9 mouse cellular contexts compared by ENCODE assay signal in the genomic region with DNA sequence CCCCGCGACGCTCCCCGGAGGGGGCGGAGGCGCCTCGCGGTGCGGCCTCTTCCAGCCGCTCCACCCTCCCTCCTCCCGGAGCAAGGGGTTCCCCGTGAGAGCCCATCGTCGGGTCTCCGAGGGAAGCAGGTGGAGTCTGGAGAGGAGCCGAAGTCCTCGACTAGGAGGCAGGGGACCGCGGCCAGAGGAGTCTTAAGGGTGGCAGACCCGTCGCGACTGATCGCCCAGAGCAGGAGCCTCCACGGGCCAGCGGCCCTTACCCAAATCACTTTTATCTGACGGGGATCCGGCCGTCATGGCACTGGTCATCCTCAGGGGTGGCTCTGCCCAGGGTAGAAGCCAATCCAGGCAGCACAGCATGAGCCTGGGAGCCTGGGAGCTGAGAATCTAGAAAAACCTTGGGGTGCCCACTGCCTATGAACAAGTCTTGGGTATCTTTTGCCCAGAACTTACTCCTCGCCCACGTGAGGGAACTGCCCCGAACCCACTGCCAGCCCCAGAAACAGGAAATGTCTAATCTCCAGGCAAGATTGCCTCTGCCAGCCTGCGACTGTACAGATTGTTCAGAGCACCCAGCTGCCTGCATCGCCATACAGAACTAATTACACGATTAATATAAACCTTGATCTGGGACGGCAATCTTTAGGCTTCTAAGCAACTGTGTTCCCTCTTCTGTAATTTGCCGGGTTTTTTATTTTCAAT. TPM values are rescaled to one million over a fixed set of nuclear protein-coding genes. Genes with fewer than 3 reads are reported as not detected.
DNase-seq lines count a peak whose midpoint lies in the region; ATAC-seq lines count a peak whose summit lies in the region.
"Had no signal": no experiment of that assay in that cellular context is flagged by ENCODE, and none has a peak within 500 bp of the region (broad histone marks: within the 10 kb centered on the region; RNA-seq: fewer than 3 reads in every experiment).

No protein-coding gene starts in this region.

- H3K4me2 ChIP-seq in heart, embryonic 16.5 days (ENCODE audit: low read depth, low read length): peak overlapping the region; percentile 78
- peak overlapping the region; percentile 61 for H3K4me2 ChIP-seq in liver, embryonic 11.5 days

- no peak overlapping the region for H3K27ac ChIP-seq in brown adipose tissue, adult 24 weeks (replicated peaks; ENCODE audit: low read depth, low read length)
- no peak overlapping the region for H3K27ac ChIP-seq in heart, embryonic 16.5 days (ENCODE audit: low read length)
- H3K27ac ChIP-seq in liver, embryonic 11.5 days (ENCODE audit: low read depth, low read length): no peak overlapping the region

- H3K9me3 ChIP-seq in heart, embryonic 16.5 days (replicated peaks; ENCODE audit: control insufficient read depth, low read length): no peaks in the 10 kb centered on the region
- no peaks in the 10 kb centered on the region for H3K9me3 ChIP-seq in liver, embryonic 11.5 days (ENCODE audit: control insufficient read depth, low read length)

- H3K4me1 ChIP-seq in brown adipose tissue, adult 24 weeks (ENCODE audit: control insufficient read depth, insufficient read depth, insufficient read length, low read length): peaks cover 2% of the 10 kb centered on the region; the same call in 1 of the 2 replicates
- peaks cover 3% of the 10 kb centered on the region for H3K4me1 ChIP-seq in heart, embryonic 16.5 days (ENCODE audit: control insufficient read depth, insufficient read depth, low read length)
- no peaks in the 10 kb centered on the region; the same call in 1 of the 2 replicates for H3K4me1 ChIP-seq in liver, embryonic 11.5 days (replicated peaks; ENCODE audit: control insufficient read depth, insufficient read depth, low read length)

- no peaks in the 10 kb centered on the region for H3K36me3 ChIP-seq in heart, embryonic 16.5 days (ENCODE audit: control insufficient read depth, insufficient read depth)
- no peaks in the 10 kb centered on the region for H3K36me3 ChIP-seq in liver, embryonic 11.5 days (ENCODE audit: control insufficient read depth, insufficient read depth, low read length)

- intact Hi-C loops in heart, postnatal 36 days (cut with DNase I): no loop called here

- H3K9ac ChIP-seq in heart, embryonic 16.5 days (ENCODE audit: low read length): peak overlapping the region; percentile 68
- no peak overlapping the region for H3K9ac ChIP-seq in liver, embryonic 11.5 days (ENCODE audit: low read depth, low read length)

- no peak for ATAC-seq in heart, embryonic 16.5 days (replicated peaks; ENCODE audit: extremely low read depth, insufficient read depth, low FRiP score)
- no peak for ATAC-seq in liver, embryonic 11.5 days (replicated peaks; ENCODE audit: low FRiP score)

- peaks cover 19% of the 10 kb centered on the region for H3K27me3 ChIP-seq in heart, embryonic 16.5 days (ENCODE audit: control insufficient read depth, insufficient read depth, low read length)
- peaks cover 57% of the 10 kb centered on the region for H3K27me3 ChIP-seq in liver, embryonic 11.5 days (replicated peaks; ENCODE audit: control insufficient read depth, insufficient read depth, low read length)
- H3K27me3 ChIP-seq: CH12.LX had no signal

- 19% methylated on average over 31 of the region's 36 CpGs for WGBS in heart, embryonic 16.5 days
- WGBS in liver, embryonic 11.5 days: 16% methylated on average over 30 of the region's 36 CpGs

- peak overlapping the region; percentile 60 for H3K4me3 ChIP-seq in brown adipose tissue, adult 24 weeks (ENCODE audit: insufficient read depth, low read depth, low read length)
- H3K4me3 ChIP-seq in heart, embryonic 16.5 days (ENCODE audit: low read length): peak overlapping the region; percentile 56
- H3K4me3 ChIP-seq in liver, embryonic 11.5 days (ENCODE audit: low read depth, low read length): peak overlapping the region; percentile 37

- peak; percentile 90 for DNase-seq in heart, adult 11 months
- no peak for DNase-seq in heart, postnatal 36 days
- peak; percentile 32 for DNase-seq in liver, embryonic 11.5 days (ENCODE audit: low spot score)
- DNase-seq in retina, postnatal 1 day: peak; percentile 4
- no peak for DNase-seq in cerebellum, adult 9-11 months
- no peak for DNase-seq in urinary bladder, adult 2 months (ENCODE audit: low spot score)

RNA-seq across cellular contexts. Expression of a gene that starts 1.1 kb away (rescaled TPM):
- total RNA-seq in heart, postnatal 36 days (2021): 10 to 100 TPM in 1 of 2 experiments, 1 to 10 TPM in 1; 9.7 to 19.5 TPM
- 0.83 and 2.5 TPM in 2 replicates for polyA plus RNA-seq in brown adipose tissue, adult 24 weeks (2012; ENCODE audit: insufficient read depth, insufficient read length, missing spikeins)
- polyA plus RNA-seq in heart, embryonic 16.5 days (2015; fragmentation: Nextera tagmentation; extraction: Ambion mirVana): 0.96 and 0.98 TPM in 2 replicates
- not detected in 2 replicates for polyA plus RNA-seq in liver, embryonic 11.5 days (2014; fragmentation: Nextera tagmentation; extraction: Ambion mirVana)
- 0.50 and 0.52 TPM in 2 replicates for polyA plus RNA-seq in urinary bladder, adult 2 months (2012; rRNA removed)
- total RNA-seq: CH12.LX had no signal

Comparison
In these comparisons a context has a peak if more than half of its experiments do, and no peak if none do; other contexts are left out.
1. DNase-seq: peak in heart, adult 11 months (single experiment), liver, embryonic 11.5 days (single experiment) and retina, postnatal 1 day (single experiment); none in heart, postnatal 36 days (0 of 2), cerebellum, adult 9-11 months (single experiment) and urinary bladder, adult 2 months (single experiment).
2. Peak in every context shown above with its lines, with median percentiles within 50 percentile points of each other: H3K4me3 ChIP-seq.